Mouse (Mus musculus): ENCODE measurements at regions not wholly inside any gene's neighbourhood (a gene's known extent, or its start where the extent isn't known, plus 50 kb on each side); places are given as distances from the start of the nearest gene placed in this dataset.

GRCm38 (mm10) chr7:36945024-36945815, 247.3 kb downstream of the Tshz3 start:
- no peak for DNase-seq

GRCm38 (mm10) chr7:36949511-36949910, 251.6 kb downstream of the Tshz3 start:
- peak; percentile 16 for DNase-seq

GRCm38 (mm10) chr7:36955376-36955775, 257.5 kb downstream of the Tshz3 start:
- DNase-seq: no peak

- peak; percentile 52 for DNase-seq
These were observed 260.3 kb downstream of the Tshz3 start for GRCm38 (mm10) chr7:36958255-36958654.

GRCm38 (mm10) chr7:36971772-36972171, 273.9 kb downstream of the Tshz3 start:
- DNase-seq: no peak

GRCm38 (mm10) chr7:36973654-36974320, 275.9 kb downstream of the Tshz3 start:
- DNase-seq: peak; percentile 12

- DNase-seq: peak; percentile 56
These were observed 276.7 kb downstream of the Tshz3 start for GRCm38 (mm10) chr7:36974573-36974972.

- DNase-seq: peak; percentile 26
These were observed 277.6 kb downstream of the Tshz3 start for GRCm38 (mm10) chr7:36975475-36975874.

- DNase-seq: no peak
These were observed 279.9 kb downstream of the Tshz3 start for GRCm38 (mm10) chr7:36977819-36978218.

GRCm38 (mm10) chr7:36989380-36989779, 291.5 kb downstream of the Tshz3 start:
- no peak for DNase-seq

GRCm38 (mm10) chr7:37004601-37005000, 306.7 kb downstream of the Tshz3 start:
- DNase-seq: peak; percentile 13

- no peak for DNase-seq
These were observed 307.8 kb downstream of the Tshz3 start for GRCm38 (mm10) chr7:37005701-37006100.

GRCm38 (mm10) chr7:37006921-37007320, 309.0 kb downstream of the Tshz3 start:
- no peak for DNase-seq

GRCm38 (mm10) chr7:37011180-37011754, 313.3 kb downstream of the Tshz3 start:
- peak; percentile 12 for DNase-seq

- no peak for DNase-seq
These were observed 322.2 kb downstream of the Tshz3 start for GRCm38 (mm10) chr7:37020078-37020477.

GRCm38 (mm10) chr7:37024501-37025025, 326.6 kb downstream of the Tshz3 start:
- no peak for DNase-seq

- peak; percentile 56 for DNase-seq
These were observed 366.9 kb downstream of the Tshz3 start for GRCm38 (mm10) chr7:37064582-37065458.

- no peak for DNase-seq
These were observed 379.8 kb downstream of the Tshz3 start for GRCm38 (mm10) chr7:37077698-37078097.

- DNase-seq: no peak
These were observed 380.2 kb downstream of the Tshz3 start for GRCm38 (mm10) chr7:37078140-37078539.

GRCm38 (mm10) chr7:37089726-37090125, 391.8 kb downstream of the Tshz3 start:
- no peak for DNase-seq

GRCm38 (mm10) chr7:37092572-37092971, 394.7 kb downstream of the Tshz3 start:
- no peak for DNase-seq

- DNase-seq: no peak
These were observed 395.8 kb downstream of the Tshz3 start for GRCm38 (mm10) chr7:37093721-37094120.

Measured in heart, postnatal 4 days (tissue).